Mouse (Mus musculus) CH12.LX (cell line): ENCODE measurements around the gene Adora3. TPM values are rescaled to one million over a fixed set of nuclear protein-coding genes. Genes with fewer than 3 reads are reported as not detected.
"Not testable (repeated sequence)": the region's sequence is repeated elsewhere in the genome, so short reads cannot be mapped to it uniquely, and the experiment has no call there.

Source experiments
- DNase-seq: peaks from one replicate; pipeline ENCODE4 v3.0.0-alpha.2; 2013; ENCODE audit errors: extremely low read depth
- H3K27ac ChIP-seq: 2 replicates; pipeline ENCODE4 v1.5.1; 2012; ENCODE audit warnings: low read depth, mild to moderate bottlenecking, control low read depth, moderate library complexity; ENCODE audit not compliant: insufficient read depth
- H3K27me3 ChIP-seq: replicated peaks from 2 replicates; pipeline ENCODE3; 2012; ENCODE audit warnings: inconsistent platforms
- H3K36me3 ChIP-seq, 2 experiments: replicated peaks in 1 of 2; 2 replicates each; pipeline versions ENCODE3 to v1.6.1; 2012; ENCODE audit warnings: inconsistent platforms in 1 of 2, low read length in 1 of 2, mild to moderate bottlenecking in 1 of 2, mixed read lengths in 1 of 2, moderate library complexity in 1 of 2; ENCODE audit not compliant: control insufficient read depth in 1 of 2, insufficient read depth in 1 of 2
- H3K4me1 ChIP-seq, 2 experiments: 2 replicates each; pipeline ENCODE4 v1.6.1; 2012; ENCODE audit warnings: inconsistent platforms in 1 of 2, moderate library complexity in 1 of 2; ENCODE audit not compliant: insufficient read depth in 2 of 2, control insufficient read depth in 1 of 2
- H3K4me2 ChIP-seq: 2 replicates; pipeline ENCODE4 v1.6.1; 2012; ENCODE audit warnings: low read depth, mild to moderate bottlenecking, control low read depth; ENCODE audit not compliant: poor library complexity, insufficient read depth, severe bottlenecking
- H3K4me3 ChIP-seq, 3 experiments: fragments of 150-350 bp in 1 of 3; sonication (generic) in 1 of 3; replicated peaks in 1 of 3; 2 replicates each; pipeline versions ENCODE3 to v1.5.1; 2011 to 2012; ENCODE audit warnings: low read depth in 2 of 3, low read length in 2 of 3, mild to moderate bottlenecking in 2 of 3, moderate library complexity in 2 of 3, control low read depth in 1 of 3, improper control_type of control experiment in 1 of 3, inconsistent platforms in 1 of 3, mixed read lengths in 1 of 3; ENCODE audit not compliant: poor library complexity in 1 of 3
- H3K79me2 ChIP-seq: replicated peaks from 2 replicates; pipeline ENCODE4 v1.6.1; 2012; ENCODE audit warnings: mild to moderate bottlenecking, moderate library complexity; ENCODE audit not compliant: control insufficient read depth, poor library complexity, insufficient read depth, severe bottlenecking; ENCODE audit errors: extremely low read depth
- H3K9ac ChIP-seq: 2 replicates; pipeline ENCODE4 v1.6.1; 2012; ENCODE audit warnings: low read depth, mild to moderate bottlenecking, control low read depth, moderate library complexity; ENCODE audit not compliant: insufficient read depth
- H3K9me3 ChIP-seq: replicated peaks from 2 replicates; pipeline ENCODE3; 2012; ENCODE audit warnings: low read length, inconsistent platforms, mixed read lengths
- BHLHE40 ChIP-seq: IDR thresholded peaks from 2 replicates; pipeline ENCODE4 v1.6.1; 2011; ENCODE audit warnings: mild to moderate bottlenecking, low read depth, low read length, improper control_type of control experiment
- CHD1 ChIP-seq: IDR thresholded peaks from 2 replicates; pipeline ENCODE4 v1.6.1; 2012; ENCODE audit warnings: low read depth, low read length, improper control_type of control experiment, inconsistent platforms
- CHD2 ChIP-seq: IDR thresholded peaks from 2 replicates; pipeline ENCODE4 v1.6.1; 2011; ENCODE audit warnings: low read length, improper control_type of control experiment
- CTCF ChIP-seq, 2 experiments: IDR thresholded peaks in 1 of 2; conservative IDR thresholded peaks in 1 of 2; 2 replicates each; pipeline ENCODE4 v1.5.1; 2011 to 2012; ENCODE audit warnings: low read depth in 2 of 2, low read length in 2 of 2, improper control_type of control experiment in 1 of 2, inconsistent platforms in 1 of 2, mild to moderate bottlenecking in 1 of 2, moderate library complexity in 1 of 2
- E2F4 ChIP-seq: IDR thresholded peaks from 2 replicates; pipeline ENCODE4 v1.6.1; 2011; ENCODE audit warnings: low read depth, low read length, improper control_type of control experiment; ENCODE audit not compliant: insufficient replicate concordance
- EP300 ChIP-seq: IDR thresholded peaks from 2 replicates; pipeline ENCODE4 v1.6.1; 2011; ENCODE audit warnings: low read length, improper control_type of control experiment
- ETS1 ChIP-seq: conservative IDR thresholded peaks from 2 replicates; pipeline ENCODE4 v1.6.1; 2012; ENCODE audit warnings: low read depth, mild to moderate bottlenecking, inconsistent platforms, low read length, improper control_type of control experiment, moderate library complexity
- GABPA ChIP-seq: IDR thresholded peaks from 2 replicates; pipeline ENCODE4 v1.6.1; 2012; ENCODE audit warnings: low read depth, low read length, improper control_type of control experiment, inconsistent platforms; ENCODE audit not compliant: insufficient replicate concordance
- JUN ChIP-seq: IDR thresholded peaks from 2 replicates; pipeline ENCODE4 v1.6.1; 2011; ENCODE audit warnings: low read depth, mild to moderate bottlenecking, low read length, improper control_type of control experiment, moderate library complexity; ENCODE audit not compliant: insufficient read depth
- KAT2A ChIP-seq: IDR thresholded peaks from 2 replicates; pipeline ENCODE4 v1.6.1; 2012; ENCODE audit warnings: low read length, improper control_type of control experiment, inconsistent platforms; ENCODE audit not compliant: insufficient replicate concordance
- MAX ChIP-seq: IDR thresholded peaks from 2 replicates; pipeline ENCODE4 v1.6.1; 2011; ENCODE audit warnings: low read length, improper control_type of control experiment
- MEF2A ChIP-seq: IDR thresholded peaks from 2 replicates; pipeline ENCODE4 v1.6.1; 2014; ENCODE audit warnings: low read depth, mild to moderate bottlenecking, inconsistent platforms, low read length, improper control_type of control experiment, borderline replicate concordance
- MYC ChIP-seq: IDR thresholded peaks from 2 replicates; pipeline ENCODE4 v1.6.1; 2011; ENCODE audit warnings: low read depth, mild to moderate bottlenecking, improper control_type of control experiment, low read length
- NRF1 ChIP-seq: IDR thresholded peaks from 2 replicates; pipeline ENCODE4 v1.6.1; 2014; ENCODE audit warnings: low read depth, mild to moderate bottlenecking, inconsistent platforms, low read length, improper control_type of control experiment, moderate library complexity
- POLR2A ChIP-seq: IDR thresholded peaks from 2 replicates; pipeline ENCODE4 v1.6.1; 2011; ENCODE audit warnings: low read depth, mild to moderate bottlenecking, improper control_type of control experiment, low read length
- RAD21 ChIP-seq: IDR thresholded peaks from 2 replicates; pipeline ENCODE4 v1.6.1; 2011; ENCODE audit warnings: low read depth, mild to moderate bottlenecking, low read length, improper control_type of control experiment, moderate library complexity
- SIN3A ChIP-seq: IDR thresholded peaks from 2 replicates; pipeline ENCODE4 v1.6.1; 2012; ENCODE audit warnings: low read length, improper control_type of control experiment, inconsistent platforms
- SMC3 ChIP-seq: IDR thresholded peaks from 2 replicates; pipeline ENCODE4 v1.6.1; 2011; ENCODE audit warnings: low read depth, low read length, improper control_type of control experiment
- TCF12 ChIP-seq: IDR thresholded peaks from 2 replicates; pipeline ENCODE4 v1.6.1; 2014; ENCODE audit warnings: low read depth, mild to moderate bottlenecking, inconsistent platforms, low read length, improper control_type of control experiment
- USF1 ChIP-seq: IDR thresholded peaks from 2 replicates; pipeline ENCODE4 v1.6.1; 2014; ENCODE audit warnings: low read depth, mild to moderate bottlenecking, inconsistent platforms, low read length, improper control_type of control experiment
- USF2 ChIP-seq: conservative IDR thresholded peaks from 2 replicates; pipeline ENCODE4 v1.6.1; 2011; ENCODE audit warnings: low read depth, low read length, improper control_type of control experiment
- ZC3H11A ChIP-seq: IDR thresholded peaks from 2 replicates; pipeline ENCODE4 v1.6.1; 2012; ENCODE audit warnings: low read depth, mild to moderate bottlenecking, inconsistent platforms, low read length, improper control_type of control experiment
- ZMIZ1 ChIP-seq: IDR thresholded peaks from 2 replicates; pipeline ENCODE4 v1.6.1; 2012; ENCODE audit warnings: low read depth, mild to moderate bottlenecking, inconsistent platforms, low read length, improper control_type of control experiment
- dilution Hi-C: fragments of 300-500 bp; cut with MboI; formaldehyde crosslinking; loops from 2 replicates; pipeline ENCODE4 v1.14.3; 2020; ENCODE audit warnings: low sequenced_read_pairs; ENCODE audit not compliant: extremely low pct_unique_long_range_greater_than_20kb, extremely low pct_ligation_motif_present
- in situ Hi-C: fragments of 300-500 bp; cut with MboI; formaldehyde crosslinking; loops from 3 replicates; pipeline ENCODE4 v1.14.3; 2019; ENCODE audit warnings: low sequenced_read_pairs, low pct_ligation_motif_present, low pct_unique_long_range_greater_than_20kb, mixed read lengths
- polyA plus RNA-seq: library from polyadenylated mRNA; unstranded; fragments of >175 nt; gene quantifications from 2 replicates; pipeline ENCODE4 v1.2.1, GENCODE M21; 2012; ENCODE audit warnings: low read depth; ENCODE audit not compliant: insufficient read length
- total RNA-seq, 2 experiments: library from RNA; depleted of rRNA; stranded (reverse); fragments of 300-350 nt in 1 of 2; fragments of >200 nt in 1 of 2; gene quantifications; 2 replicates each; pipeline ENCODE4 v1.2.3; 2012 to 2014

The Adora3 gene
- total and polyA plus RNA-seq, 3 experiments = 0.54 to 1.4 (median 1.1) TPM

- no peak overlapping the region for H3K4me2 ChIP-seq
- dilution Hi-C loops = loop anchor here (25.0 kb wide), 1 partner anchor 225 kb away; the partner anchor contains the start of gene Ddx20
- in situ Hi-C loops = no loop called here
- H3K79me2 ChIP-seq = no peaks in the 10 kb centered on the region
- H3K4me3 ChIP-seq = no peak overlapping the region
- no peaks in the 10 kb centered on the region for H3K9me3 ChIP-seq
- H3K27ac ChIP-seq = no peak overlapping the region
- no peaks in the 10 kb centered on the region for H3K27me3 ChIP-seq
- H3K9ac ChIP-seq = no peak overlapping the region
- peaks cover 0 to 2% of the 10 kb centered on the region in 2 experiments for H3K36me3 ChIP-seq
- peaks cover 19 to 65% of the 10 kb centered on the region in 2 experiments for H3K4me1 ChIP-seq
- TF ChIP-seq GABPA (no peak), SMC3 (no peak), TCF12 (no peak), USF1 (no peak)
- no peak for DNase-seq
These were observed 41.6 kb downstream of the Adora3 start for GRCm38 (mm10) chr3:105912097-105912880.

DNA sequence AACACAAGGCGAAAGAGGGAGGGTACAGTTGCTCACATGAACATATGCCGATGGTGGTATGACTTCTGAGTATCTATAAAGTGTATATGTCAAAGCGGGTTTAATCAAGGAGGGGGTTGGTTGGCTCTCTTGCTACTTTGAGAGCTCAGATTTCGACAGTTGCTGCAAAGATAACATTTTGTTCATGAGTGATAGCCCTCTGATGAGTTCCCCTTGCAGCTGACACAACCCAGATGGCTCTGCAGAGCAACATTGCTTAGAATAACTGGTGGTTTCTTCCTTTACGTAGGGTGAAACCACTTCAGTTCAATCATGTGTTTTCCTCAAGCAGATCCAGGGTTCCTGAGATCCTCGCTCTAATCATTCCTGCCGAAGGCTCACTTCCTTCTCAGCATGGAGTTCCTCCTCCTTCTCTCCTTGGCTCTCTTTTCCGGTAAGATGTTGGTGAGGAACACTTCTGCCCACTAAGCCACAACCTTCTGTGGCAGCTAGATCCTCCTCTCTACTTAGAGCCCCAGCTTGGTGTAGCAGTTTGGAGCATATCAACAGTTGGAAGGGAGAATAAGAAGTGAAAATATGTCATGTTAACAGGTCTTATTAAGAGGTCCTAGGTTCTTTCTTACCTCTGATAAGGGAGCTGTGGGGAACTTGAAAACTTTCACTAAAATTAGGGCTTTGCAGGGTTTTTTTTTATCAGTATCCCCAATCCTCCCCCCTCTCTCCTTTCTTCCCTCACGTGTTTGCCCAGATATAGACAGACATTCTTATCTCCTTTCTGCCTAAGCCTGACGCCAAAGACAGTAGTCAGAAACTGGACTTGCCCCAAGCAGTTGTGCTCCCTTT is 43.4 kb downstream of the Adora3 start:
- dilution Hi-C loops (loop anchor here (25.0 kb wide), 1 partner anchor 227 kb away; the partner anchor contains the start of gene Ddx20), in situ Hi-C loops (no loop called here)
- H3K4me3 ChIP-seq = no peak overlapping the region
- no peak for DNase-seq
- H3K27me3 ChIP-seq = no peaks in the 10 kb centered on the region
- no peaks in the 10 kb centered on the region for H3K9me3 ChIP-seq
- TF ChIP-seq MYC (no peak), ZC3H11A (no peak)
- peaks cover 0 to under 1% of the 10 kb centered on the region in 2 experiments for H3K36me3 ChIP-seq
- H3K79me2 ChIP-seq = no peaks in the 10 kb centered on the region
- no peak overlapping the region for H3K4me2 ChIP-seq
- no peak overlapping the region for H3K27ac ChIP-seq
- no peak overlapping the region for H3K9ac ChIP-seq
- peaks cover 14 to 61% of the 10 kb centered on the region in 2 experiments for H3K4me1 ChIP-seq

- no peak overlapping the region for H3K4me3 ChIP-seq
- in situ Hi-C loops = no loop called here
These were observed 44.6 kb downstream of the Adora3 start for GRCm38 (mm10) chr3:105915281-105915680.

DNA sequence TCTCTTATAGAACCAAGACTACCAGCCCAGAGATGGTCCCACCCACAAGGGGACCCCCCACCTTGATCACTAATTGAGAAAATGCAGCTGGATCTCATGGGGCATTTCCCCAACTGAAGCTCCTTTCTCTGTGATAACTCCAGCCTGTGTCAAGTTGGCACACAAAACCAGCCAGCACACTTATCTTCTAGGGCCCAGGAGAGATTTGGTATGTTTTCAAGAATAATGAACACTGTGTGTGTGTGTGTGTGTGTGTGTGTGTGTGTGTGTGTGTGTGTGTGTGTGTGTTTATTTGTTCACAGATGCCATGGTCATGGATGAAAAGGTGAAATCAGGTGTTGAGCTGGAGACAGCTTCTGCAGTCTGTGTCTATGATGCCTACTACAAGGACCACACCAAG is 45.8 kb downstream of the Adora3 start:
- in situ Hi-C loops, H3K36me3 ChIP-seq: not testable (repeated sequence)

More at GRCm38 (mm10) chr3:105915281-105915680, 44.6 kb downstream of the Adora3 start:
- H3K79me2 ChIP-seq = no peaks in the 10 kb centered on the region
- no peak overlapping the region for H3K4me2 ChIP-seq
- TF ChIP-seq JUN = no peak
- no peak for TF ChIP-seq ZMIZ1
- no peak for TF ChIP-seq ETS1
- no peak for TF ChIP-seq BHLHE40
- TF ChIP-seq CHD1 = no peak
- no peak for TF ChIP-seq CTCF (conservative IDR thresholded peaks at IDR 0.05 in 1 of 2, IDR thresholded peaks at IDR 0.05 in 1 of 2; ENCODE audit: low read depth in 2 of 2, low read length in 2 of 2)
- no peak for TF ChIP-seq EP300
- no peak for TF ChIP-seq KAT2A
- no peak for TF ChIP-seq RAD21
- TF ChIP-seq USF2 = no peak
- TF ChIP-seq CHD2 = no peak
- no peak for TF ChIP-seq TCF12
- TF ChIP-seq E2F4 = no peak
- no peak for TF ChIP-seq MAX
- TF ChIP-seq SMC3 = no peak
- no peak for TF ChIP-seq MEF2A
- TF ChIP-seq NRF1 = no peak
- TF ChIP-seq SIN3A = no peak
- TF ChIP-seq GABPA = no peak
- TF ChIP-seq POLR2A = no peak
- H3K36me3 ChIP-seq = no peaks in the 10 kb centered on the region
- no peak for DNase-seq
- H3K4me1 ChIP-seq = peaks cover 10 to 50% of the 10 kb centered on the region in 2 experiments
- H3K27me3 ChIP-seq = no peaks in the 10 kb centered on the region
- dilution Hi-C loops = loop anchor here (25.0 kb wide), 1 partner anchor 228 kb away; the partner anchor contains the start of gene Ddx20
- H3K27ac ChIP-seq = no peak overlapping the region
- H3K9ac ChIP-seq = no peak overlapping the region
- no peaks in the 10 kb centered on the region for H3K9me3 ChIP-seq

More for the DNA sequence above, 45.8 kb downstream of the Adora3 start:
- peaks cover 8 to 50% of the 10 kb centered on the region in 2 experiments for H3K4me1 ChIP-seq
- dilution Hi-C loops = loop anchor here (25.0 kb wide), 1 partner anchor 229 kb away; the partner anchor contains the start of gene Ddx20
- not testable (repeated sequence) for H3K9me3 ChIP-seq, H3K4me3 ChIP-seq, H3K9ac ChIP-seq, H3K27me3 ChIP-seq, H3K4me2 ChIP-seq, DNase-seq, H3K27ac ChIP-seq, H3K79me2 ChIP-seq
